8 mouse cellular contexts compared by ENCODE assay signal in genomic region chr1:89646326-89647018, GRCm38 (mm10).
A peak's percentile ranks its signal among the peaks of the same experiment; 100 is the strongest.
DNase-seq lines count a peak whose midpoint lies in the region; ATAC-seq and TF ChIP-seq lines count a peak whose summit lies in the region.

No protein-coding gene starts in this region.

- 25% methylated on average over 4 of the region's 4 CpGs for WGBS in intestine, embryonic 16.5 days
- WGBS in limb, embryonic 14.5 days = 25% methylated on average over 4 of the region's 4 CpGs
- 33% methylated on average over 4 of the region's 4 CpGs for WGBS in midbrain, postnatal 0 days

- peak; percentile 27 for DNase-seq in ovary, postnatal 10 days (ENCODE audit: low spot score)
- no peak for DNase-seq in ovary, adult 18-20 months (ENCODE audit: low spot score)
- peak; percentile 76 to 83 for DNase-seq in cerebellum, postnatal 10 days
- peak; percentile 77 for DNase-seq in gastrocnemius, adult 2 months
- peak; percentile 67 for DNase-seq in limb, embryonic 14.5 days (ENCODE audit: low spot score)
- DNase-seq in midbrain, postnatal 0 days (ENCODE audit: low spot score) = peak; percentile 78
- DNase-seq in spleen, postnatal 36 days (ENCODE audit: low spot score in 2 of 2) = peak; percentile 52 to 54

- peak; percentile 97 for TF ChIP-seq CTCF in gastrocnemius, adult 2 months (IDR thresholded peaks at IDR 0.05)
- peak; percentile 92 for TF ChIP-seq CTCF in midbrain, postnatal 0 days (IDR thresholded peaks at IDR 0.05)

- no peaks in the 10 kb centered on the region for H3K36me3 ChIP-seq in intestine, embryonic 16.5 days (ENCODE audit: control insufficient read depth, insufficient read depth, low read length)
- H3K36me3 ChIP-seq in limb, embryonic 14.5 days (ENCODE audit: control insufficient read depth, insufficient read depth, low read length) = peaks cover 7% of the 10 kb centered on the region; the same call in 1 of the 2 replicates
- peaks cover 13% of the 10 kb centered on the region; the same call in 1 of the 2 replicates for H3K36me3 ChIP-seq in midbrain, postnatal 0 days (ENCODE audit: insufficient read depth, low read length)

- TF ChIP-seq POLR2A in limb, embryonic 14.5 days (IDR thresholded peaks at IDR 0.05; ENCODE audit: borderline replicate concordance, extremely low read depth, insufficient read depth, insufficient read length) = no peak

- H3K4me2 ChIP-seq in intestine, embryonic 16.5 days (ENCODE audit: low read depth, low read length) = no peak overlapping the region
- H3K4me2 ChIP-seq in limb, embryonic 14.5 days (replicated peaks; ENCODE audit: low read depth, low read length, severe bottlenecking) = peak overlapping the region; percentile 38
- no peak overlapping the region for H3K4me2 ChIP-seq in midbrain, postnatal 0 days (ENCODE audit: low read depth, low read length, poor library complexity, severe bottlenecking)

- no peak overlapping the region for H3K9ac ChIP-seq in intestine, embryonic 16.5 days (ENCODE audit: low read depth, low read length)
- no peak overlapping the region for H3K9ac ChIP-seq in limb, embryonic 14.5 days (ENCODE audit: low read depth, low read length, severe bottlenecking)
- H3K9ac ChIP-seq in midbrain, postnatal 0 days (replicated peaks; ENCODE audit: low read length, poor library complexity, severe bottlenecking) = no peak overlapping the region

- H3K27me3 ChIP-seq in intestine, embryonic 16.5 days (replicated peaks; ENCODE audit: control insufficient read depth, insufficient read depth, low read length) = no peaks in the 10 kb centered on the region
- H3K27me3 ChIP-seq in limb, embryonic 14.5 days (ENCODE audit: control insufficient read depth, insufficient read depth, low read length) = no peaks in the 10 kb centered on the region
- H3K27me3 ChIP-seq in midbrain, postnatal 0 days (ENCODE audit: insufficient read depth, low read length) = no peaks in the 10 kb centered on the region

- H3K27ac ChIP-seq in gastrocnemius, adult 2 months = no peak overlapping the region
- no peak overlapping the region for H3K27ac ChIP-seq in intestine, embryonic 16.5 days (ENCODE audit: low read length)
- H3K27ac ChIP-seq in limb, embryonic 14.5 days (replicated peaks; ENCODE audit: low read depth, low read length) = no peak overlapping the region
- no peak overlapping the region for H3K27ac ChIP-seq in midbrain, postnatal 0 days (ENCODE audit: low read depth, low read length)

- intact Hi-C loops in gastrocnemius, adult 2 months (cut with DNase I) = loop anchor here (1.0 to 10.0 kb wide), 3 partner anchors 106 to 948 kb away; no protein-coding TSS in a partner anchor

- H3K4me1 ChIP-seq in intestine, embryonic 16.5 days (ENCODE audit: control insufficient read depth, insufficient read depth, low read length) = peaks cover 8% of the 10 kb centered on the region; the same call in 1 of the 2 replicates
- no peaks in the 10 kb centered on the region for H3K4me1 ChIP-seq in limb, embryonic 14.5 days (ENCODE audit: control insufficient read depth, insufficient read depth, low read length)
- 0 out of 2 replicates have a peak, but pooled peaks cover under 1% of the 10 kb centered on the region for H3K4me1 ChIP-seq in midbrain, postnatal 0 days (ENCODE audit: insufficient read depth, low read length)

- ATAC-seq in intestine, embryonic 16.5 days = peak; percentile 63
- ATAC-seq in limb, embryonic 14.5 days (ENCODE audit: low FRiP score, low read depth) = peak; percentile 74
- ATAC-seq in midbrain, postnatal 0 days (ENCODE audit: low FRiP score) = no peak

- no peaks in the 10 kb centered on the region for H3K9me3 ChIP-seq in intestine, embryonic 16.5 days (ENCODE audit: control insufficient read depth, low read length)
- no peaks in the 10 kb centered on the region for H3K9me3 ChIP-seq in limb, embryonic 14.5 days (ENCODE audit: control insufficient read depth, low read length)
- H3K9me3 ChIP-seq in midbrain, postnatal 0 days (ENCODE audit: low read length) = no peaks in the 10 kb centered on the region

- H3K4me3 ChIP-seq in gastrocnemius, adult 2 months = no peak overlapping the region; the same call in 1 of the 2 replicates
- H3K4me3 ChIP-seq in intestine, embryonic 16.5 days (ENCODE audit: low read length) = no peak overlapping the region
- H3K4me3 ChIP-seq in limb, embryonic 14.5 days (replicated peaks; ENCODE audit: low read length) = peak overlapping the region; percentile 15
- H3K4me3 ChIP-seq in midbrain, postnatal 0 days (ENCODE audit: low read depth, low read length) = no peak overlapping the region
